Mouse (Mus musculus) T-helper 1 cell (primary cell): ENCODE measurements around the gene Prex1.
"Not testable (repeated sequence)": the region's sequence is repeated elsewhere in the genome, so short reads cannot be mapped to it uniquely, and the experiment has no call there.

Source experiments
- in situ Hi-C: fragments of 300-600 bp; cut with MboI, MseI; formaldehyde crosslinking; loops from one replicate; pipeline ENCODE4 v1.15.1; 2025; ENCODE audit warnings: high pct_unique_total_duplicates

Prex1 gene

DNA sequence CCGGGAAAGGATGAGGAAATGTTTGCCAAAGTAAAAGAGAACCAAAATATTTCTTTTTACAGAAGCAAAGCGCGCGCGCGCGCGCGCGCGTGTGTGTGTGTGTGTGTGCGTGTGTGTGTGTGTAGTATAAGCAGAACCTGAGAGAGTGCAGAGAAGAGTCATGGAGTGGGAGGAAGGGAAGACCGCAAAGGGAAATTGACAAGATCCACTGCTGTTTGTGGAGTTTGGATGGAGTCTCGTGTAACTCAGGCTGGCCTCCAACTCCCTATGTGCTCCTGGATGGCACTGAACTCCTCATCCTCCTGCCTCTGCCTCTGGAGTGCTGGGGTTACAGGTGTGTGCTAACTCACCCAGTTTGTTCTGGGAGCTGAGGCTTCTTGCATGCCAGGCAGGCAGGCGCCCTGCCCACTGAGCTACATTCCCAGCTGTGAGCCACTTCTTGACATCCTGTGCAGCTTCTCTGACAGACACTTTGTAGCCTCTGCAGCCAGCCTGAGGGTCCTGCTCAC, 191.0 kb downstream of the Prex1 start:
- in situ Hi-C loops, result no loop called here

DNA sequence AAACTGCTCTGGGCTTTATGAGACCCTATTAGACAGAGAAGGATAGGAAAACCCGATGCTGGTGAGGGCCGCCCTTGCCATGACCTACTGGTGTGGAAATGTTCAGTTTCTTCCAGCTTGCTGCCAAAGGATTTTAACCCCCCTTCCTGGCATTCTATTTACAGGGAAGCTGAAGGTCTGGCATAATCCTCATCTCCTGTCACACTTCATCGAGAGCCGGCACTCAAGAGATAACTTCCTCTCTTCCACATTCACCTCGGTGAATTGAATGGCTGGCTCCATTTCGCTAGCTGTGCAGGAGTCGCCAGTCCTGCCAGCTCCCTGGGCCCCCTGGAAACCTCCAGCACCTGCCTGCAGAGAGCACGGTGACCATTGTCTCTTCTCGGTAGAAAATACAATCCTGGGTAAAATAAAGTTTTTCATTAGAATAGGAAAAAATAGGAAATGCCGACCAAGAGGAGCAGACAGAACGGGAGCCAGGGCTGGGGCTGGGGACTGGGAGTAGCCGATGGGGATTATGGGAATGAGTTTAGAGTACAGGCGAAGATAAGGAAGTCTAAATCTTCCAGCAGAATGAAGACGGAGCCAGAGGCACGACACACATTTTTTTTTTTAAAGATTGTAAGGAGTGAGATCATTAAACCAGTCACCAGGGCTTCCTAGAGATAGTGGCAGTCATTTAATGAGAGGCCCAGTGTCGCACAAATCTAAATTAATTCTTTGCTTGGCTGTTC, 191.6 kb downstream of the Prex1 start:
- in situ Hi-C loops, result no loop called here

- in situ Hi-C loops, result no loop called here
Measured at GRCm38 (mm10) chr2:166521461-166521860, 192.2 kb downstream of the Prex1 start.

- in situ Hi-C loops, result no loop called here
Measured at GRCm38 (mm10) chr2:166520536-166520935, 193.1 kb downstream of the Prex1 start.

- in situ Hi-C loops, result not testable (repeated sequence)
Measured at GRCm38 (mm10) chr2:166517392-166518174, 196.0 kb downstream of the Prex1 start.

DNA sequence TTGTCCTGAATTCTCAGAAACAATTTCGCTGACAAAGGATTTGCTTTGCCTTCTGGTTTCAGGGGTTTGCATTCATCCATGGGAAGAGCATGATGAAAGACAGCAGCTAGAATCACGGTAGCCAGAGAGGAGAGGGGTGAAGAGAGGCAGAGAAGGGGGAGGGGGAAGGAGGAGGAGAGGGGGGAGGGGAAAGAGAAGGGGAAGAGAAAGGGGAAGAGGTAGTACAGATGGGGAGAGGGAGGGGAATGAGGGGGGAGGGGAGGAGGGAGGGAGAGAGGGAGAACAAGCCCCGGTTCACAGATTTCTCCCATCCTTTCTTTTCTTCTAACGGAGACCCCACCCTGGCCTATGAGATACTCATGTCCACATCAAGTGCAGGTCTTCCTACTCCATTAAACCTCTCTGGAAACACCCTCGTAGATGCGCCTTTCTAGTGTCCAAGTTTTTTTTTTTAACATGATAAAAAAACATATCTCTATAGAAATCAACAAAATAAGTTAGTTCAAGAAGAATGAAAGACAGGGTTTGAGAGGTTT, 196.7 kb downstream of the Prex1 start:
- in situ Hi-C loops, result no loop called here
